Mouse (Mus musculus) left cerebral cortex, adult 9 months (tissue): ENCODE measurements around the gene Mettl18.
A peak's percentile ranks its signal among the peaks of the same experiment; 100 is the strongest.
"Not testable (repeated sequence)": the region's sequence is repeated elsewhere in the genome, so short reads cannot be mapped to it uniquely, and the experiment has no call there.

Source experiments
- DNase-seq, 2 experiments: peaks; one replicate each; pipeline ENCODE4 v3.0.0; 2022; ENCODE audit warnings: low spot score in 2 of 2

Mettl18 gene

DNA sequence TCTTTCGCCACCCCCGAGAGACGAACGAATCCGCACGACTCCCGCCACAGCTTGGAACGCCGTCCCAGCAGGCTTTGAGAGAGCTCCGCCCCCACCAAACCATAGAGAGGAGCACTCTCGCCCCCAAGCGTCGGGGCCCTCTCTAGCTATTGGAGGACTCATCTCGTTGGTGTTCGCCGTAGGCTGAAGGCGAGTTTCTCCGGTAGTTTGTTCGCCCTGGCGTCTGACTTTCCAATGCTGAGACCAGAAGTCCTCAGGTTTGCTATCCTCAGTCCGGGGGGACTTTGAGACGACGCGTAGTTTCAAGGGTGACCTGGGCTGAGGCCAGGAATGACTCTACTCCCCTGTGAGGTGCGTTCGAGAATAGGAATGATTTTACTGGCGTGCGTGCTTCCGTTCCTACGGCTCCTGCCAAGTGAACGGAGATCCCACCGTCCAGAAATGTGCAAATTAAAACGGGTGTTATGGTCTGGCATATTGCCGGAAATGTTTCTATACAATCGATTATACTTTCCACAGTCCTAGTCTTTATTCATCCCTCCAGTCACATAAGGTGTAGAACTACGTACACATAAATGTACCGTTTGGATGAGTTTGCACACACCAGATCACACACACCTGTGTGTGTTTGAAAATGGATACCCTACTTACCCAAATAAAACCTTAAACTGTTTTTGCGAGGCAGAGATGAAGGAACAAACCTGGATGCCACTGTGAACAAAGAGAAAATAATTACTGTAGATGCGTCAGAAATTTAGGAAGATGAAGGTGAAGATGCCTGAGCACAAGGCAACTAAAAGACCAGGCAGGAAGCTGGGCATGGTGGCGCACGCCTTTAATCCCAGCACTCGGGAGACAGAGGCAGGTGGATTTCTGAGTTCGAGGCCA lies at the start of gene Mettl18, which contains the start of gene BC055324:
Gene Mettl18, plus strand, starts transcription at position 169 of the 888 bp plus-strand sequence.
Gene BC055324, minus strand, starts transcription at position 76 of the 888 bp plus-strand sequence.
- DNase-seq: peak; percentile 66 to 93

DNA sequence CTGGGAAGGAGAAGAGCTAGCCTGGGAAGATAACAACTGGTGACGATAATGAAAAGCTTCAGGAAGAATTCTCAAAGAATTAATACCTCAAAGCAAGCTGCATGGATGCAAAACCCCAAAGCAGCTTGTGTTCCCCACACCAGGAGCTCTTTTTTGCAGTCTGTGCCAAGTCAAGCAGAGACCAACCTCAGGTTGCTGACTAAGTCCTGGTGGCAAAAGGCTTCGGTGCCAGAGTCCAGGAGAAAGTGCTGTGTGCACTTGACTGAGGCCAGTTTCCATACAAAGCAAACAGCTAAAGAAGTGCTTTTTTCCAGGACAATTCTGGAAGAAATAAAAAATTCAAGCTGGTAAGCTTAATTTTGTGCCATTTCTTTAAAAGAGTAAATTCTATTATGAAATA lies 41.3 kb upstream of the Mettl18 start:
- no peak for DNase-seq

DNA sequence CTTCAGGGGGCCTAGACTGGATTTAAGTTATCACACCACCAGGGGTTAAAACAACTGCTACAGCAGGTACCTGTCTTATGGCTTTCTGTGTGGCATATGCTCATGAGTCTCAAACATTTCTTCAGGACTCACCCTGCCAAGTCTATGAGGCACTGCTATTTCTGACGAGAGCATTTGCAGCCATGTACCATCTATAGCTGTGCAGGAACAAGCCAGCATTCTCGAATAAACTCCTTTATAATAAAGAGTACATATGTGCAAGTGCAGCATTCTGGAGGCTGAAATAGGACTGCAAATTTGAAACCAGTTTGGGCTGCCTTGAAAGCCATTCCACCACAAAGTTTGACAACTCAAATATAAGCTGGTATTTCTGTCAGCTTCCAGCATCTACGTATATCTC lies 36.7 kb upstream of the Mettl18 start:
- peak in 1 of 2 experiments; percentile 28 for DNase-seq

DNA sequence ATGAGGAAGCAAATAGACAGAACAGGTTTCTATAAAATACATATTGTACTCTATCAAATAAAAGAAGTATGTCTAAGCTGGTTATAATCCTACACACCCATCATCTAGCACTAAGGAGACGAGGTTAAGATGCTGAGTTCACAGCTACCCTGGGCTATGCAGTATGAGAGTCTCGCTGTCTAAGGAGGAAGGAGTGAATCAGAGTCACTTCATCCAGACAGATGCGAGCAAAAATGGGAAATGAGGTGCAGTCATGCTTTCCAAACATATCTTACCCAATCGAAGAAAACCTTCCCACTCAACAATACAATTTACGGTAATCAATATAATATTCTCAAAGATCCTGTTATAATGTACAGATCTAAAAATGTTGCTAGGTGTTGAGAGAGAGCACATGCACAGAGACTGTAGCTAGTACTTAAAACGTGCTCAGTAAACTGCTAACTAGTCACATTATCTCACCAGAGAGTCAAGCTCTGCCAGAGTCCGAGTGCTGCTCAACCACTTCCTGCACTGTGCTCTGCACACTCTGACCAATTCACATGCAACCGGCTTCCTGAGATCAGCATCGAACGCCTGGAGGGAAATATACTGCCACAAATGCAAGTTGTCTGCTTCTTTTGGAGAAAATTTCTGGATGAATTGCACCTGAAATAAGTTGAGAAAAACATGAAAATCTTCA lies 30.5 kb upstream of the Mettl18 start:
- no peak for DNase-seq

DNA sequence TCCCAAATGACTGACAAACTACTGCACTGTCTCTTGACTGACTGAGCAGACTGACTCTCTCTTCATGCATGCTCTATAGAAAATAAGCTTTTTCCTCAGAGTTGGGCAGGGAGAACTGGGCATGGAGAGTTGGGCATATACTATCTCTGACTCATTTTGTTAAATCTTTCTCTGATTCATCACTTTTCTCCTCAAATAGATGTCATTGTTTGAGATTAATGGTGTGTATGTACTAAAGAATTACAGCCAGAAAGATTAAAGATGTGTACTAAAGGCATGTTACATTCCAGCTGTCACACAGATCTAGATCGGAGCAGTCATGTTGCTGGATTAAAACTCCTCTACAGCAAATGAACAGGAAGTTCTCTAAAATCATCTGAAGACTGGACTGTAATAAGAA lies 20.2 kb upstream of the Mettl18 start:
- no peak for DNase-seq

DNA sequence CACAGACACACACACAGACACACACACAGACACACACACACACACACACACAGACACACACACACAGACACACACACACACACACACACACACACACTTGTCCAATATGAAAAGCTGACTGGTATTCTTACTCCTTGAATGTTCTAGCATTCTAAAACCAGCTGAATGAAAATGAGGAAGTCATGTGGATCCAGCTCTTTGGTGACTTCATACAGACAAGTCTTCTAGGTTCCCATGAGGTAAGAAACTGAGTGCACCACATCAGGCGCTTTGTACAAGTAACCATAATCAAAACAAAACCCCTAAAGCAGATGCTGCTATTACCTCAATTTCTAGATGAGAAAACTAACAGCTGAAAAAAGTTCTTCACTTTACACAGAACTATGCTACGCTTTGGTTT lies 19.6 kb upstream of the Mettl18 start:
- no peak for DNase-seq

DNA sequence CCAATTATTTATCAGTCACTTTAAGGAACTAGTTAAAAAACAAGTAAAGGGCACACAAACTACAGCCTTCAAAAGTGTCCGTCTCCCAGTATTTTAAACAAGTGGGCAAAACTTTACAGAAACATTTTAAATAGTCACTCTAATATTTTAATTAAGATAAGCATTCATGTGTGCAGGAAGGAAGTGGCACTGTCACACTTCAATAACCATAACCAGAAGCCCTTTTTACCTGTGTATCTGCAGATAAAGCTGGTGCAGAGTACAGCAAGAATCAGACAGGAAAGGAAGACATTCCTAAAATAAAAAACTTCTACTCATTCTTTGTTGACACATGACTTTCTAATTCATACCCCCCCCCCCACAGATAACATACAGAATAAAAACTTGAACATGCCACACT lies 18.2 kb upstream of the Mettl18 start:
- no peak for DNase-seq

DNA sequence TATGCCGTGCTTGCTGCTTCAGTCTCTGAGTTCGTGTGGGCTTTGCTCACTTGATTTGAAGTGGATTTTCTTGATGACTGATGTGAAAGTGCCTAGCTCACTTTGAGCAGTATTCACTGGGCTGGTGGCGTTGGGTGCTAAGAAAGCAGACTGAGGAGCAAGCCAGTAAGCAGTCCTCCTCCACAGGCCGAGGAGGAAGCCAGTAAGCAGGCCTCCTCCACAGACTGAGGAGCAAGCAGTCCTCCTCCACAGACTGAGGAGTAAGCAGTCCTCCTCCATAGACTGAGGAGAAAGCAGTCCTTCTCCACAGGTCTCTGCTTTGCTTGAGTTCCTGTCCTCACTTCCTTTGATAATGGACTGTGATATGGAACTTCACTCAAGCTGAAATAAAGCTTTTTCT lies 2.3 kb upstream of the Mettl18 start:
- DNase-seq: no peak

DNA sequence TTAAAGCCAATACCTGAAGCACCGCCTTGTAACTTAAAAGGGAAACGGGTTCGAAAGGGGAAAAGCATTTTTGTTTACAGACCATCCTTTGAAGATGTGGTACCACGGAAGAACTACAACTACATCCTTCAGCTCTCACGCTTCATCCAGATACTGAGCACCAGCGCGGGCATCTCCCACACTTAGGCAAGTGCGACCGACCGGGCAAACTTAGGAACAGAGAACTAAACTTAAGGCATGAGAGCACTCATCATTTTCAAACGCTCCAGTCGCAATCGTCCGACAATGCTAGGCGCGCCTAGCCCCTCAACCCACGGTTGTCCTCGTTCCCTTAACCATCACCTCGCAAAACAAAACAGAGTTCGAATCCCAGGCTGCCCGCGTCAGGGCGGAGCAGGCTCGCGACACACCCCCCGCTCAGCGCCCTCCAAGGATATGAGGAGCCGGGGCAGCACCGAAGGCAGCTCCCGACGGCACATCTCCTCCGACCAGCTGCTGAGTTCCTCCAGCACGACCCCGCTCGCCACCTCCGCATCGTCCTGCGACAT lies 442 bp upstream of the Mettl18 start:
- DNase-seq: no peak

DNA sequence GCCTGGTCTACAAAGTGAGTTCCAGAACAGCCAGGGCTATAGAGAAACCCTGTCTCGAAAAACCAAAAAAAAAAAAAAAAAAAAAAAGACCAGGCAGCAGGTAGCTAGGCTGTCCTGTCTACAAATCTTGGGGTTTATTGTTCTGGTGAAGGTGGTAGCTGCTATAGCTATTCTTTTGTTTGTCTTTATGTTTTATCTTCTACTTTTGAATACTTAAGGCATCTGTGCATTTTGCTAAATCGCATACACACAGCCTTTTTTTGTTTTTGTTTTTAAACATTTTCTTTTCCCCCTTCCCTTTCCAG lies 872 bp downstream of the Mettl18 start:
- no peak for DNase-seq

DNA sequence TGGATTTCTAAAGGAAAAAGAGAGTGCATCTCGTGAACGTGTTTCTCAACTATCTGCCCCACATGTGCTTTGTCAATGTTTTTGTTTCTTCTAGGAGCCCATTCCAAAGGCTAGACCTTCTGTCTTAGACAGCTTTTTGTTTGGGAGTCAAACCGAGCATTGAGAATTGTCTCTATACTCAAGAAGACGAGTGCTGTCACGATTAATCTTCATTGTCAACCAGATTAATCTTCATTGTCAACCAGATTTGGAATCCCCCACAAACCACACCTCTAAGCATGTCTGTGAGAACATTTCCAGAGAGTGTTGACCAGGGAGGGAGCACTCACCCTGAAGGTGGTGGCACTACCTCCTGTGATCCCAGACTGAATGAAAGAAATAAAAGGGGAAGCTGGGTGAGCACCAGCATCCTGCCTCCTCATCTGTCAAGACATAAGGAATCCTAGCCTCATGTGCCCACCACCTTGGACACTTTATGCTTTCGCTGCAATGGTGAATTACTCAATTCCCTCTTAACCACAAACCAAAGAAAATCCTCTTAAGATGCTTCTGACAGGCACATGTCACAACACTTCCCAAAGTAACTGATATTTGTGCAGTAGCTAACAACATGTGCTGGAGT lies 7.3 kb downstream of the Mettl18 start:
- no peak for DNase-seq

DNA sequence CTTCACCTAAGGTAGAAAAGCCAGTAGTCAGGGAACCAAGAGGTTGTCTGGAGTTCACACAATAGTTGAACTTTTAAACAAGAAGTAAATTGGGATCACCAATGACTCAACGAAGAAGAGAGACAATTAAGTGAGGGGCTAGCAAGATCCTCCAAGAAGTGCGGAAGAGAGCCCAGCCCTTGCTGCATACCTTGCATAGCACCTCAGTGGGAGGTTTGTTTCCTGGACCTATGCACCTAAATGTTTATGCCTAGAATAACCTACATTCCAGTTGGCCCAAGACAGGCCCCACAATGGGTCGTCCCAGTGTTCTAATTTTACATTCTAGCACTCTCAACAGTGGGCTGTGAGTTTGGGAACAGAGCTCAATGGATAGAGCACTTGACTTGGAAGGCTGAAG lies 9.6 kb downstream of the Mettl18 start:
- DNase-seq: no peak

DNA sequence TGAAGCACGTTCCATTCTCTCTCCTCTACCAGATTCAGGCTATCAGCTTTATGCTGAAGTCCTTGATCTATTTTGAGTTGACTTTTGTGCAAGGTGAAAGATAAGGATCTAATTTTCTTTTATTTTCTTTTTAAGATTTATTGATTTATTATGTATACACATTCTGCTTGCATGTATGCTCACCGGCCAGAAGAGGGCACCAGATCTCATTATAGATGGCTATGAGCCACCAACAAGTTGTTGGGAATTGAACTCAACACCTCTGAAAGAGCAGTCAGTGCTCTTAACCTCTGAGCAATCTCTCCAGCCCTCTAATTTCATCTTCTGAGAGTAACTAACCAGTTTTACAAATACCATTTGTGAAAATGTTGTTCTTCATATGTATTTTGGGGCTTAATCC lies 14.5 kb downstream of the Mettl18 start:
- DNase-seq: no peak

DNA sequence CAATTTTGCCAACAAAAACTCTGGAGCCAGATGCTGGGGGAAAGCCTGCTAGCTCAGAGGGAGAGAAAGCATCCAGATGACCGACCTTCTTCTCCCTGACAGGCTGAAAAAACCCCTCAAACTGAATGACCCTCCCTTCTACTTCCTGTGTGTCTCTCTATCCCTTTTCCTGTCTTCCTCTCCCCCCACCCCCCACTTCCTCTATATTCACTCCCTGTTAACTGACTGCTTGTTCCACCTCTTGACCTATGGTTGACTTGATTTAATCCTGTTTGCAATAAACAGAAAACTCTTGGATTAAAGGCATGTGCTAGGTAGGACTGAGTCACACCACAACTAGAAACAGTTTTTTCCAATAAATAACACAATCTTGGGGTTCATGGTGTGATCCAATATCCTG lies 19.9 kb downstream of the Mettl18 start:
- no peak for DNase-seq

DNA sequence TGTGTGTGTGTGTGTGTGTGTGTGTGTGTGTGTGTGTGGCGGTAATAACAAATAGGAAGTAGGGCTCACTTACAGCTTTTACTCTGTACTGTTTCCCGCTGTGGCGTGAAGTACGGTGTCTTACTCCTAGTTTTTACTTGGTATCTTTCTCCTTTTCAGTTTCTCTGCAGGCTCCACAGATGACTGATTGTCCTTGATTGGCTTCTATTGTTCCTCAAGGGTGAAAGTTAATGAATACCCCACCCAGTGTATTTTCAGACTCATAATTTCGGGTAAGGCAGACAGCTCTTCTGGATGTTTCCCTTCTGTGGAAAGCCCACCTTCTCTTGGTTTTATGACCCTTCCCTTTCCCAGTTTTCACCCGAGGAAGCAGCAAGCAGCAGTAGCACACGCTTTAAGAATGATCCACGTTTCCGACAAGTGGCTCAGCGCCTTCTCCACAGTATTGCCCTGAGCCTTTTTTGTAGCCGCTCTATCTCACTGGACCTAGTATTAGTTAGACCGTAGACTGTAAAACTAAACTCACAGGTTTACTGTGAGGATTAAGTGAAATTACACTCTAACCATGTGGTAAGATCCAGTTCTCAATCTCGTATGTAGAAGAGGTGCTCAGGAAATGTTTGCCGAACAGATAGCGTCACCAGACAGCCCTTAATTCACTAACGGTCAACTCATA lies 23.7 kb downstream of the Mettl18 start:
- no peak for DNase-seq

DNA sequence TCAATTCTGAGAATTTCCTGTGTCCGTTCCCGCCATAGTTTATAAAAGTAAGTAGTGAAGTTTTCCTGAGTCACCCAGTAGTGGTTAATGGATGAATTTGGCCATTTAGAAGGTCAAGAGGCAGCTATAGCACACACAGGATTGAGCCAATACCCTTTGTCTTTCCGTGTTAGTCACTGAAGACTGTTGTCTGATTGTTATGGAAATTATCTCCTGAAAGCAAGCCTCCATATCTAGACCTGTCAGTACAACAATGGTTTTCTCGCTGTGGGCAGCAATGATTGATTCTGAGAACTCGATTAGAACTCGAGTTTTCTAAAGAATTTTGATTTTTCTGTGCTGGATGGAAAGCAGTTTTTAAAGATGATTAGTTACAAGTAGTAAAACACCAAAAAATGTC lies 25.1 kb downstream of the Mettl18 start:
- no peak for DNase-seq

DNA sequence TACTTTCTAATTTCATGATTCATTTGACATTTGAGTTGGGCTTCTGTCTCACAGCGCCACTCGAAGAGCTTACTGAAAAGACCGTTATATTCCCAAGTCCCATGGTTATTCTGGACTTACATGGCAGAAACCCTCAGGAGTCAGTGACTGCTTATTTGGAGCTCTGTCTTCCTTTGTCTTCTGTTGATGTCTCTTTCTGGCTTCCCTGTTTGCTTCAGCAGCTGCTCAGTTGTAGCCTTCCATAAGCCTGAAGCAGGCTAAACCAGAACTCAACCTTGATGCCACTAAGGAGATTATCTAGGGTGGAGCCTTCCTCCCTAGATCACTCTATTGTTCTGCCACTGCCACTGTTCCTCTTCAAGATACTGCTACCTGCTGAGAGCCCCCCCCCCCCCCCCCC lies 26.1 kb downstream of the Mettl18 start:
- DNase-seq: not testable (repeated sequence)

DNA sequence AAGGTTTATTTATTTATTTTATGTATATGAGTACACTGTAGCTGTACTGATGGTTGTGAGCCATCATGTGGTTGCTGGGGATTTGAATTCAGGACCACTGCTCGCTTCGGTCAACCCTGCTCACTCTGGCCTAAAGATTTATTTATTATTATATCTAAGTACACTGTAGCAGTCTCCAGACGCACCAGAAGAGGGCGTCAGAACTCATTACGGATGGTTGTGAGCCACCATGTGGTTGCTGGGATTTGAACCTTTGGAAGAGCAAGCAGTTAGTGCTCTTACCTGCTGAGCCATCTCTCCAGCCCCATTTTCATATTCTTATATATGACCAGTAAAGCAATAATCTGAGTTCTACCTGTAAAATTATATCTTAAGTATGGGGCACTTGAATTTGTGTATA lies 27.4 kb downstream of the Mettl18 start:
- DNase-seq: not testable (repeated sequence)

DNA sequence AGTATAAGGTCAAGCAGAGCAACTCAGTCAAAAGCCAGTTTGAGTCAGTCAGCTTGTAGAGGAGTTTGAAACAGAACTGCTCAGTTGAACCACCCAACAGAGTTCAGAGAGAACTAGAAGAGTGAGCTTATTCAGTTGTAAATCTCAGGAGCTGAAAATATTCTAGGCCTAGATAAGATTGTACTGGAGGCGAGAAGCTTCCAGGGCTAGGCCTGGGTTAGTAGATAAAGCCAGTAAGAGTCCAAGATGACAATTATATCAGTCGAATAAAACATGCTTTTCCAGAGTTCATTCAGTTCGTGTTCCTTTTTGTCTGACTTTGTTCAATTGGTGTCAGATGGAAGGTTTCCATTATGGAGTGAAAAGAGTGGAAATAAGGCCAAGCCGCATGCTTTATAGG lies 31.0 kb downstream of the Mettl18 start:
- no peak for DNase-seq

DNA sequence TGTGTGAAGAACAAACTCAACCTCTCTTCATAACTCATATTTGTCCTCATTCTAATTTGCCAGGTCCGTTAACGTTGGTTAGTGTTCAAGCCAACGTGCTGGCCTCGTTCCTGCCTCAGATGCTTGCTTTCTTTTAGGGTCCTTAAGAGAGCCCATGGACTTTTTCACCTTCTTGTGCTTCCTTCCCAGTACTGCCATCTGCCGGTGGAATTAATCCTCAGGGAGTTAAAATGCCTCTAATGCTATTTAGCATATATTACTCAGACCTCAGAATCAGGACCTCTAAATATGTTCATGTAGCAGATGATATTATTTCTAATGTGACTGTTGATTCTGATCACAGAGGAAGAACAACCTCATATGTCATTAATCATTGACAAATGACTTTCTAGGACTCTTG lies 32.7 kb downstream of the Mettl18 start:
- no peak for DNase-seq

DNA sequence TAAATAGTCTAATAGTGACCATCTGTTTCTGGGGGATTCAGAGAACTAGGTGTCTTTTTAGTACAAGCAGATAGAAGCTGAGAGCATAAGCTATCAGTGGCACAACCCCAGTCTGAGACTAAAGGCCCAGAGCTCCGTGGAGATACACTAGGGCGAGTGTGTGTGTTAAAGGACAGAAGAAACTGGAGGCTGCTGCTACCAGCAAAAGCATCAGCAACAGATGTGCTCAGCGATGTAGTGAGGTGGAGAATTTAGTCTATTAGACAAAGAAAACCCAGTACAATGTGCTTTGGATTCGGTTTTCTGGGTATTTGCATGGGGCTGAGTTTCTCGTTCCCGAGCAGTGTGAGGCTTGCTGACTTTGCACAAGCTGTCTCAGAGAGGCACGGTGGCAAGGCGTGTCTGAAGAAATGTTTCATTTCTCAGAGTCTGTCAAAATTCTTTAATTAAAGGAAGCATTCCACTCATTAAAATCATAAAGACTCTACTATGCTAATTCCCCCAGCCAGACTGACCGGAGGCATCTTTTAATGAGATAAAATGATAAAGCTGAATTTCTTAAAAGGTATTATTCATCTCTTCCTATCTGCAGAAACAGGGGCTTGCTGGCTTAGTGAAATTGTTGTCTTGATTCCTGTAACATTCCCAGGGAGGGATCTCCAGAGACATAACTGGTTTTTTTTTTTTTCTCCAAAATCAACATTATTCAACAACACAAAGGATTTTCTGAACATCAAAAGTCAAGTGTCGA lies 45.9 kb downstream of the Mettl18 start:
- DNase-seq: no peak
